Mouse (Mus musculus) urinary bladder, postnatal 14 days (tissue): ENCODE measurements at regions not wholly inside any gene's neighbourhood (a gene's known extent, or its start where the extent isn't known, plus 50 kb on each side); places are given as distances from the start of the nearest gene placed in this dataset.
"Not testable (repeated sequence)": the region's sequence is repeated elsewhere in the genome, so short reads cannot be mapped to it uniquely, and the experiment has no call there.

Experiments
- DNase-seq: peaks from one replicate; pipeline ENCODE4 v3.0.0; 2021; ENCODE audit warnings: low spot score

- no peak for DNase-seq
Observed at GRCm38 (mm10) chr13:98438206-98438605, 53.6 kb downstream of the Gm10320 start.

GRCm38 (mm10) chr13:98436961-98437360 lies 54.8 kb downstream of the Gm10320 start:
- DNase-seq = no peak

- DNase-seq = no peak
Observed at GRCm38 (mm10) chr13:98435245-98435975, 56.4 kb downstream of the Gm10320 start.

GRCm38 (mm10) chr13:98429851-98430250 lies 62.0 kb downstream of the Gm10320 start:
- DNase-seq = no peak

GRCm38 (mm10) chr13:98427660-98428059 lies 64.1 kb downstream of the Gm10320 start:
- DNase-seq = not testable (repeated sequence)

- no peak for DNase-seq
Observed at GRCm38 (mm10) chr13:98425026-98425425, 66.8 kb downstream of the Gm10320 start.

GRCm38 (mm10) chr13:98424000-98424399 lies 67.8 kb downstream of the Gm10320 start:
- peak; percentile 24 for DNase-seq

- no peak for DNase-seq
Observed at GRCm38 (mm10) chr13:98420419-98421043, 66.5 kb downstream of the Foxd1 start.

- no peak for DNase-seq
Observed at GRCm38 (mm10) chr13:98417736-98418135, 63.7 kb downstream of the Foxd1 start.

- no peak for DNase-seq
Observed at GRCm38 (mm10) chr13:98416457-98416856, 62.4 kb downstream of the Foxd1 start.

GRCm38 (mm10) chr13:98414851-98415250 lies 60.8 kb downstream of the Foxd1 start:
- DNase-seq = no peak

GRCm38 (mm10) chr13:98413233-98413632 lies 59.2 kb downstream of the Foxd1 start:
- no peak for DNase-seq
